Mouse (Mus musculus) MEL (cell line): ENCODE results near the gene Fam50a. TPM values are rescaled to one million over a fixed set of nuclear protein-coding genes. Genes with fewer than 3 reads are reported as not detected.

ENCODE experiments used
- DNase-seq: peaks from one replicate; pipeline ENCODE4 v3.0.0; 2011; ENCODE audit warnings: low read depth, low spot score
- H3K27ac ChIP-seq: 2 replicates; pipeline ENCODE4 v1.5.1; 2012; ENCODE audit warnings: low read depth, mild to moderate bottlenecking, control low read depth, low read length, moderate library complexity; ENCODE audit not compliant: control insufficient read depth
- H3K27me3 ChIP-seq, 2 experiments: fragments of 150-350 bp in 1 of 2; sonication (generic) in 1 of 2; 2 replicates each; pipeline ENCODE4 v1.6.1; 2012; ENCODE audit warnings: low read length in 2 of 2, mild to moderate bottlenecking in 2 of 2, improper control_type of control experiment in 1 of 2, moderate library complexity in 1 of 2; ENCODE audit not compliant: insufficient read depth in 2 of 2, control insufficient read depth in 1 of 2
- H3K36me3 ChIP-seq, 2 experiments: 2 replicates each; pipeline ENCODE4 v1.6.1; 2012 to 2014; ENCODE audit warnings: low read length in 2 of 2, improper control_type of control experiment in 1 of 2, inconsistent platforms in 1 of 2, mild to moderate bottlenecking in 1 of 2; ENCODE audit not compliant: insufficient read depth in 2 of 2, control insufficient read depth in 1 of 2
- H3K4me1 ChIP-seq, 2 experiments: fragments of 150-350 bp in 1 of 2; sonication (generic) in 1 of 2; 2 replicates each; pipeline ENCODE4 v1.6.1; 2012; ENCODE audit warnings: low read length in 2 of 2, improper control_type of control experiment in 1 of 2, mild to moderate bottlenecking in 1 of 2; ENCODE audit not compliant: insufficient read depth in 2 of 2, control insufficient read depth in 1 of 2
- H3K4me3 ChIP-seq, 2 experiments: fragments of 150-350 bp in 1 of 2; sonication (generic) in 1 of 2; 2 replicates each; pipeline ENCODE4 v1.5.1; 2012; ENCODE audit warnings: low read depth in 2 of 2, low read length in 2 of 2, mild to moderate bottlenecking in 2 of 2, moderate library complexity in 2 of 2, control low read depth in 1 of 2, improper control_type of control experiment in 1 of 2; ENCODE audit not compliant: control insufficient read depth in 1 of 2, insufficient read depth in 1 of 2
- H3K79me2 ChIP-seq: 2 replicates; pipeline ENCODE4 v1.6.1; 2012; ENCODE audit warnings: mild to moderate bottlenecking, low read length, moderate library complexity; ENCODE audit not compliant: control insufficient read depth, poor library complexity, insufficient read depth
- H3K9ac ChIP-seq: 2 replicates; pipeline ENCODE4 v1.6.1; 2012; ENCODE audit warnings: low read depth, mild to moderate bottlenecking, control low read depth, low read length, moderate library complexity; ENCODE audit not compliant: control insufficient read depth, poor library complexity, severe bottlenecking
- H3K9me3 ChIP-seq: fragments of 150-350 bp; sonication (generic); replicated peaks from 2 replicates; pipeline ENCODE4 v1.6.1; 2012; ENCODE audit warnings: mild to moderate bottlenecking, low read length, improper control_type of control experiment, moderate library complexity; ENCODE audit not compliant: insufficient read depth
- CHD1 ChIP-seq: IDR thresholded peaks from 2 replicates; pipeline ENCODE4 v1.6.1; 2012; ENCODE audit warnings: low read depth, mild to moderate bottlenecking, inconsistent platforms, low read length, improper control_type of control experiment
- EP300 ChIP-seq, 2 experiments: IDR thresholded peaks; 2 replicates each; pipeline ENCODE4 v1.6.1; 2011; ENCODE audit warnings: improper control_type of control experiment in 2 of 2, low read length in 2 of 2, low read depth in 1 of 2, mild to moderate bottlenecking in 1 of 2
- JUND ChIP-seq: IDR thresholded peaks from 2 replicates; pipeline ENCODE4 v1.6.1; 2011; ENCODE audit warnings: low read depth, mild to moderate bottlenecking, improper control_type of control experiment, low read length
- MAX ChIP-seq: IDR thresholded peaks from 2 replicates; pipeline ENCODE4 v1.6.1; 2011; ENCODE audit warnings: low read length, improper control_type of control experiment
- MYB ChIP-seq: IDR thresholded peaks from 2 replicates; pipeline ENCODE4 v1.6.1; 2011; ENCODE audit warnings: mild to moderate bottlenecking, low read depth, low read length, improper control_type of control experiment
- MYC ChIP-seq: IDR thresholded peaks from 2 replicates; pipeline ENCODE4 v1.6.1; 2011; ENCODE audit warnings: low read depth, mild to moderate bottlenecking, low read length, improper control_type of control experiment, moderate library complexity
- NELFE ChIP-seq: IDR thresholded peaks from 2 replicates; pipeline ENCODE4 v1.6.1; 2011; ENCODE audit warnings: low read depth, low read length, improper control_type of control experiment
- POLR2A ChIP-seq, 2 experiments: IDR thresholded peaks; 2 replicates each; pipeline ENCODE4 v1.6.1; 2011 to 2012; ENCODE audit warnings: low read length in 2 of 2, mild to moderate bottlenecking in 2 of 2, control low read depth in 1 of 2, improper control_type of control experiment in 1 of 2, low read depth in 1 of 2, moderate library complexity in 1 of 2; ENCODE audit not compliant: control insufficient read depth in 1 of 2, insufficient read depth in 1 of 2, poor library complexity in 1 of 2
- POLR2AphosphoS2 ChIP-seq: IDR thresholded peaks from 2 replicates; pipeline ENCODE4 v1.6.1; 2011; ENCODE audit warnings: low read length, improper control_type of control experiment
- SIN3A ChIP-seq: IDR thresholded peaks from 2 replicates; pipeline ENCODE4 v1.6.1; 2012; ENCODE audit warnings: low read length, improper control_type of control experiment, inconsistent platforms
- USF1 ChIP-seq: IDR thresholded peaks from 2 replicates; pipeline ENCODE4 v1.6.1; 2014; ENCODE audit warnings: low read depth, mild to moderate bottlenecking, inconsistent platforms, low read length, improper control_type of control experiment, moderate library complexity
- USF2 ChIP-seq, 2 experiments: IDR thresholded peaks; 2 replicates each; pipeline ENCODE4 v1.6.1; 2011 to 2012; ENCODE audit warnings: improper control_type of control experiment in 2 of 2, low read length in 2 of 2, borderline replicate concordance in 1 of 2, inconsistent platforms in 1 of 2, low read depth in 1 of 2, mild to moderate bottlenecking in 1 of 2; ENCODE audit not compliant: insufficient read depth in 1 of 2
- ZKSCAN1 ChIP-seq: IDR thresholded peaks from 2 replicates; pipeline ENCODE4 v1.6.1; 2012; ENCODE audit warnings: low read depth, mild to moderate bottlenecking, inconsistent platforms, low read length, improper control_type of control experiment, moderate library complexity
- ZMIZ1 ChIP-seq: IDR thresholded peaks from 2 replicates; pipeline ENCODE4 v1.6.1; 2012; ENCODE audit warnings: low read depth, mild to moderate bottlenecking, inconsistent platforms, low read length, improper control_type of control experiment, moderate library complexity
- polyA plus RNA-seq, 2 experiments: library from polyadenylated mRNA; stranded (reverse) in 1 of 2; unstranded in 1 of 2; fragments of >175 nt in 1 of 2; fragments of >200 nt in 1 of 2; gene quantifications; 2 replicates each; pipeline versions ENCODE4 v1.2.1 to v1.2.4; 2012; ENCODE audit warnings: low replicate concordance in 2 of 2, low read depth in 1 of 2; ENCODE audit not compliant: insufficient read length in 2 of 2, insufficient read depth in 1 of 2, missing spikeins in 1 of 2
- total RNA-seq: library from RNA; depleted of rRNA; stranded (reverse); fragments of 300-350 nt; gene quantifications from 2 replicates; pipeline ENCODE4 v1.2.3, GENCODE M21; 2012

Fam50a gene
- total and polyA plus RNA-seq, 3 experiments: 46.3 to 107 (median 64.8) TPM

GRCm38 (mm10) chrX:74270062-74270901, 42.6 kb upstream of the Fam50a start, which contains the start of gene Rpl10 (continued):
- peak in 1 of 2 experiments; percentile 21; a peak in 1 of 4 replicates for TF ChIP-seq EP300 (IDR thresholded peaks at IDR 0.05; ENCODE audit: low read depth in 1 of 2, low read length in 2 of 2)
- peak; percentile 37 for TF ChIP-seq SIN3A
- peak; percentile 98 for TF ChIP-seq NELFE
- no peak for TF ChIP-seq ZKSCAN1
- TF ChIP-seq POLR2A (IDR thresholded peaks at IDR 0.05; ENCODE audit: control insufficient read depth in 1 of 2, insufficient read depth in 1 of 2, low read depth in 1 of 2, low read length in 2 of 2, poor library complexity in 1 of 2): peak in 1 of 2 experiments; percentile 97
- TF ChIP-seq MYB: no peak
- TF ChIP-seq, all 39 proteins: peak for 18

- Histone ChIP-seq H3K4me3 (peak overlapping the region; percentile 67 to 91), H3K9me3 (no peaks in the 10 kb centered on the region), H3K27me3 (no peaks in the 10 kb centered on the region), H3K9ac (peak overlapping the region; percentile 95), H3K36me3 (peaks cover 0 to 7% of the 10 kb centered on the region in 2 experiments; a peak in 1 of 4 replicates), H3K79me2 (peaks cover 19% of the 10 kb centered on the region), H3K27ac (peak overlapping the region; percentile 95), H3K4me1 (peaks cover 0 to 7% of the 10 kb centered on the region in 2 experiments; a peak in 3 of 4 replicates)
- no peak for TF ChIP-seq USF2 (IDR thresholded peaks at IDR 0.05; ENCODE audit: borderline replicate concordance in 1 of 2, insufficient read depth in 1 of 2, low read depth in 1 of 2, low read length in 2 of 2)
- TF ChIP-seq USF1: no peak
- no peak for TF ChIP-seq JUND
- peak; percentile 89; the same call in 1 of the 2 replicates for TF ChIP-seq POLR2AphosphoS2
- no peak for TF ChIP-seq NELFE
- peak; percentile 5; the same call in 1 of the 2 replicates for TF ChIP-seq MAX
- peak; percentile 7; the same call in 1 of the 2 replicates for TF ChIP-seq SIN3A
- TF ChIP-seq ZMIZ1: no peak
- 0 out of 2 replicates have a peak, but pooled peaks have one; percentile 33 for TF ChIP-seq MYC
- TF ChIP-seq EP300 (IDR thresholded peaks at IDR 0.05; ENCODE audit: low read depth in 1 of 2, low read length in 2 of 2): peak in 1 of 2 experiments; percentile 34; a peak in 1 of 4 replicates
- peak; percentile 98 for TF ChIP-seq CHD1
- peak; percentile 55 for DNase-seq
These were observed 41.8 kb upstream of the Fam50a start for GRCm38 (mm10) chrX:74270902-74271551.
